Mouse (Mus musculus) lung, postnatal 0 days (tissue): ENCODE measurements around the gene Tpcn1. TPM values are rescaled to one million over a fixed set of nuclear protein-coding genes. Genes with fewer than 3 reads are reported as not detected.

Experiments used
- ATAC-seq: fragments of 200-750 bp; cut with Nextera tagmentation; 2 replicates; pipeline ENCODE4 v1.8.0; 2017; ENCODE audit warnings: moderate library complexity
- DNase-seq: peaks from one replicate; pipeline ENCODE4 v3.0.0-alpha.2; 2016; ENCODE audit warnings: low spot score
- H3K27ac ChIP-seq: fragments of 300-500 bp; sonication (generic); 2 replicates; pipeline ENCODE4 v1.5.1; 2014; ENCODE audit warnings: antibody characterized with exemption, mild to moderate bottlenecking, low read length, mixed read lengths
- H3K27me3 ChIP-seq: fragments of 300-500 bp; sonication (generic); replicated peaks from 2 replicates; pipeline ENCODE4 v1.6.1; 2014; ENCODE audit warnings: low read length, mixed read lengths; ENCODE audit not compliant: insufficient read depth
- H3K36me3 ChIP-seq: fragments of 300-500 bp; sonication (generic); 2 replicates; pipeline ENCODE4 v1.6.1; 2014; ENCODE audit warnings: low read length, mixed read lengths; ENCODE audit not compliant: insufficient read depth
- H3K4me1 ChIP-seq: fragments of 300-500 bp; sonication (generic); 2 replicates; pipeline ENCODE4 v1.6.1; 2014; ENCODE audit warnings: antibody characterized with exemption, low read depth, low read length, mixed read lengths; ENCODE audit not compliant: insufficient read depth
- H3K4me2 ChIP-seq: fragments of 300-500 bp; sonication (generic); replicated peaks from 2 replicates; pipeline ENCODE4 v1.6.1; 2014; ENCODE audit warnings: low read depth, mild to moderate bottlenecking, low read length, moderate library complexity, mixed read lengths
- H3K4me3 ChIP-seq: fragments of 300-500 bp; sonication (generic); 2 replicates; pipeline ENCODE4 v1.5.1; 2014; ENCODE audit warnings: low read depth, low read length
- H3K9ac ChIP-seq: fragments of 300-500 bp; sonication (generic); replicated peaks from 2 replicates; pipeline ENCODE4 v1.6.1; 2014; ENCODE audit warnings: low read depth, mild to moderate bottlenecking
- H3K9me3 ChIP-seq: fragments of 300-500 bp; sonication (generic); 2 replicates; pipeline ENCODE4 v1.6.1; 2016; ENCODE audit warnings: low read length, mixed read lengths
- CTCF ChIP-seq: IDR thresholded peaks from 2 replicates; pipeline ENCODE4 v1.5.1; 2016; ENCODE audit warnings: antibody characterized with exemption, mild to moderate bottlenecking
- EP300 ChIP-seq: IDR thresholded peaks from 2 replicates; pipeline ENCODE4 v1.6.1; 2016; ENCODE audit warnings: antibody characterized with exemption, mild to moderate bottlenecking, control low read depth
- WGBS: fragments of 180-500 bp; shearing (Covaris S2); extraction: QIAGEN DNeasy Blood & Tissue Kit; methylation state at CpG from one replicate; pipeline ENCODE4 v1.1.7; 2014; 5-methylcytosine and 5-hydroxymethylcytosine counted together
- polyA plus RNA-seq: library from polyadenylated mRNA; unstranded; fragments of >200 nt; fragmentation: Nextera tagmentation; extraction: Ambion mirVana; gene quantifications from 2 replicates; pipeline ENCODE4 v1.2.1, GENCODE M21; 2015

Tpcn1 gene
- polyA plus RNA-seq, 1 experiment from 2014 or later = 17.5 TPM

DNA sequence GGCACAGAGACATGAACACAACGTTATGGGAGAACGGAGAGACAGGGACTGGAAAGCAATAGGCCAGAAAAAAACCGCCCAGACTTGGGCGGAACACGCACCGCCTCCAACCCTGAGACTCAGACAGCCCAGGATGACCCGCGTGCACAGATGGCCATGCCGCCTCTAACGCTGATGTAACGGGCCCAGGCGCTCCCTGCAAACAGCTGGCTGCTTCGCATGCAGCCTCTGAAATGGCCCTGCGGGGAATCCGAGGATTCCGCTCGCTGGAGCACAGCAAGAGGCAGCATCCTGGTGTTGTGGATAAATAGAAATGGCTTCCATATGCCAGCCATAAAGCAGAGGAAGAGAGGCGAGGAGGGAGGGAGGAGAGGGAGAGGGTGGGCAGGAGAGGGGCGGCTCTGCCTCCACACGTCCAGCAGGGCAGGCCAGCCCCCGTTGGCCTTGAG lies 21.2 kb downstream of the Tpcn1 start:
- no peak overlapping the region for H3K4me2 ChIP-seq
- no peaks in the 10 kb centered on the region for H3K9me3 ChIP-seq
- no peak for TF ChIP-seq CTCF
- TF ChIP-seq EP300 = no peak
- peak overlapping the region; percentile 51; the same call in 1 of the 2 replicates for H3K27ac ChIP-seq
- H3K36me3 ChIP-seq = no peaks in the 10 kb centered on the region
- no peak overlapping the region for H3K4me3 ChIP-seq
- no peaks in the 10 kb centered on the region for H3K27me3 ChIP-seq
- DNase-seq (peak; percentile 77), ATAC-seq (peak; percentile 48)
- no peak overlapping the region for H3K9ac ChIP-seq
- peaks cover 24% of the 10 kb centered on the region for H3K4me1 ChIP-seq
- 53% methylated on average over 21 of the region's 21 CpGs for WGBS

DNA sequence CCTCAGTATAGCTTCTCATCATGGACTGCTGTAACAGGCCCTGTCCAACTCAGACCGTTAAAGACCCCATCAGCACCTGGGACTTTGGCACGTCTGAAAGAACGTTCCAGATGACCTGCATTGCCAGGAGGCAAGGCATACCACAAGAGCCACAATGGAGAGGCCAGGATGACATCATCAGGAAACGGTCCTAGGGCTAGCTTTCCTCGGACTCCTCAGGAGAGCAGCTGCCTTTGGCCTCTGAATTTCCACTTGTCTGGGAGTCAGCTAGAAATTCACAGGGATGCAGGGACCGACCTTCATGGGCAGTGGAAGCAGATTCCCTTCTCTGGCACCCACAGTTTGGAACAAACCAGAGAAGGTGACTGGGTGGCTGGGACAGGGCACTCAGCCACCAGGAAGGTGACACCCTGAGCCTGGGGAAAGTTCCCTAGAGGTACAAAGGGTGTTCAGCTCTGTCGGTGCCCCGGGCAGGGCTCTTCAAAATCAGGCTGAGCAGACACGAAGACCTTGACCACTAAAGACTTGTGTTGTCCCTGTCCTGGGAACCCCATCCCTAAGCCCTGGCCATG lies 21.7 kb downstream of the Tpcn1 start:
- ATAC-seq = 0 out of 2 replicates have a peak, but pooled peaks have one; percentile 20
- Histone ChIP-seq H3K9ac (no peak overlapping the region), H3K27ac (peak overlapping the region; percentile 51), H3K27me3 (no peaks in the 10 kb centered on the region), H3K4me2 (no peak overlapping the region), H3K9me3 (no peaks in the 10 kb centered on the region), H3K36me3 (no peaks in the 10 kb centered on the region), H3K4me3 (no peak overlapping the region), H3K4me1 (peaks cover 24% of the 10 kb centered on the region)
- peak; percentile 48 for DNase-seq
- TF ChIP-seq CTCF (no peak), EP300 (no peak)
- WGBS = 38% methylated on average over 9 of the region's 9 CpGs

DNA sequence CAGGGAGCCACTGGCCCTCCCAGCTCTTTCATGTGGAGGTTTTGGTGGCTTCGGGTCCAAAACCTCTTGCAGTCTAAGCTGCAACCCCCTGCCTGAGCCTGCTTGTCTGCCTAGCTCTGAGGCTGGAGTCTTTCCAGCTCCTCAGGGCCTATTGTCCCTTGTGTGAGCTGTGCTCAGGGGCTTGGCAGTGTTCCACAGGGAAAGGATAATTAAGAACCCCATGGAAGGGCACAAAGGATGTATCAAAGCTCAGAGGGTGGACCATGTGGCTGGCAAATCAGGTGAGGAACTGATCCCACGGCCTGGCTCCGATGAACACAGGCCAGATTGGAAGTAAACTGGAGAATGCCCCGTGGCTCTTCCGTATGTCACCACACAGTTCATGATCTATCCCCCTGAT lies 22.4 kb downstream of the Tpcn1 start:
- ATAC-seq (no peak), DNase-seq (no peak)
- H3K4me3 ChIP-seq = no peak overlapping the region
- H3K9ac ChIP-seq = no peak overlapping the region
- H3K9me3 ChIP-seq = no peaks in the 10 kb centered on the region
- H3K4me1 ChIP-seq = peaks cover 25% of the 10 kb centered on the region
- 43% methylated on average over 5 of the region's 5 CpGs for WGBS
- no peak overlapping the region for H3K4me2 ChIP-seq
- H3K27ac ChIP-seq = no peak overlapping the region
- TF ChIP-seq EP300 (no peak), CTCF (no peak)
- H3K36me3 ChIP-seq = no peaks in the 10 kb centered on the region
- no peaks in the 10 kb centered on the region for H3K27me3 ChIP-seq

DNA sequence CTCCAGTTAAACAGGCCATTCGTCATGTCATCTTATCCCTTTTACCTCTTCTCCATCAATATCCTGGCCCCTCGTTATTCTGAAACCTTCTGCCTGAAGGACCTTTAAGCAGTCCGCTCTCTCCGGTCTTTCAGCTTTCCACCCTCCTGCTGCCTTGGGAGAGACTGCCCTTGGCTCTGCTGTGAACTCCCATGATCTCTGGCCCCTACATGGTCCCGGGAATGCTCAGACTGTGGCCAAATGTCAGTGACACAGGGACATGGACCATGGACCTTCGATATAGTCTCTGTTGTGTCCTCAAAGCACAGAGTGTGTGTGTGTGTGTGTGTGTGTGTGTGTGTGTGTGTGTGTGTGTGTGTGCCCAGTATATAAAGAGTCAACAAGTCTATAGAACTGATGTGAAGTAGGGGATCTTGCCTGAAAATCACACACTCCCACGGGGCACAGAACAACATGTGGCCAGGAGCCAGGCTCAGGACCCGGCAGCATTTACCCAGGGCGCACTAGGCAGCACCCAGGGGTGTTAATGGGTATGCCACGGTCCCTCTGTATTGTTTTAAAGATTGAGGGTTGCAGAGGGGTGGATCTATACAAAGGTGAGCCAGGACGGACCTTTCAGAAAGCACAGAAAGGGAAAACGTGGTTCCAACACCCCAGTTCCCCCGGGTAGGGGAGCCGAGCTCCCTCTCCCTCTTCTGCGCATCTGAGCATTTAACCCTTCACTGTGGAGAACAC lies 23.1 kb downstream of the Tpcn1 start:
- Histone ChIP-seq H3K4me2 (no peak overlapping the region), H3K9ac (no peak overlapping the region), H3K27ac (no peak overlapping the region), H3K27me3 (no peaks in the 10 kb centered on the region), H3K9me3 (no peaks in the 10 kb centered on the region), H3K4me3 (no peak overlapping the region), H3K4me1 (peaks cover 29% of the 10 kb centered on the region), H3K36me3 (no peaks in the 10 kb centered on the region)
- no peak for ATAC-seq
- TF ChIP-seq CTCF (no peak), EP300 (no peak)
- WGBS = 46% methylated on average over 14 of the region's 15 CpGs
- DNase-seq = no peak

DNA sequence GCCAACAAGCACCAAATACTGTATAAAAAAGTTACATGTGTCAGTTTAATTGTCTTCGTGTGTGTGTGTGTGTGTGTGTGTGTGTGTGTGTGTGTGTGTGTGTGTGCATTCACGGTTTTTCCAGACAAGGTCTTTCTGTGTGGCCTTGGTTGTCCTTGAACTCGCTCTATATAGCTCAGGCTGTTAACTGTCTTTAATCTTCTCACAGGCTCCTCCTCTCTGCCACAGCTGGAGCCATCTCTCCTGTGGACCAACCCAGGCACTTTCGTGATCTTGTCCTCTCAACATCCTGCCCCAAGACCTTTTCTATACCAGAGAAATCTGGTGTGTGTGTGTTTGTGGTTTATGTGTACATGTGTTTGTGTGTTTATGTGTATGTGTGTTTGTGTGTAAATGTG lies 24.6 kb downstream of the Tpcn1 start:
- no peak overlapping the region for H3K4me3 ChIP-seq
- H3K27me3 ChIP-seq = no peaks in the 10 kb centered on the region
- H3K36me3 ChIP-seq = no peaks in the 10 kb centered on the region
- WGBS = 29% methylated on average over 4 of the region's 4 CpGs
- ATAC-seq (no peak), DNase-seq (no peak)
- H3K27ac ChIP-seq = no peak overlapping the region; the same call in 1 of the 2 replicates
- H3K9ac ChIP-seq = no peak overlapping the region
- no peak overlapping the region for H3K4me2 ChIP-seq
- no peak for TF ChIP-seq CTCF
- no peak for TF ChIP-seq EP300
- H3K4me1 ChIP-seq = peaks cover 27% of the 10 kb centered on the region; the same call in 1 of the 2 replicates
- no peaks in the 10 kb centered on the region for H3K9me3 ChIP-seq

DNA sequence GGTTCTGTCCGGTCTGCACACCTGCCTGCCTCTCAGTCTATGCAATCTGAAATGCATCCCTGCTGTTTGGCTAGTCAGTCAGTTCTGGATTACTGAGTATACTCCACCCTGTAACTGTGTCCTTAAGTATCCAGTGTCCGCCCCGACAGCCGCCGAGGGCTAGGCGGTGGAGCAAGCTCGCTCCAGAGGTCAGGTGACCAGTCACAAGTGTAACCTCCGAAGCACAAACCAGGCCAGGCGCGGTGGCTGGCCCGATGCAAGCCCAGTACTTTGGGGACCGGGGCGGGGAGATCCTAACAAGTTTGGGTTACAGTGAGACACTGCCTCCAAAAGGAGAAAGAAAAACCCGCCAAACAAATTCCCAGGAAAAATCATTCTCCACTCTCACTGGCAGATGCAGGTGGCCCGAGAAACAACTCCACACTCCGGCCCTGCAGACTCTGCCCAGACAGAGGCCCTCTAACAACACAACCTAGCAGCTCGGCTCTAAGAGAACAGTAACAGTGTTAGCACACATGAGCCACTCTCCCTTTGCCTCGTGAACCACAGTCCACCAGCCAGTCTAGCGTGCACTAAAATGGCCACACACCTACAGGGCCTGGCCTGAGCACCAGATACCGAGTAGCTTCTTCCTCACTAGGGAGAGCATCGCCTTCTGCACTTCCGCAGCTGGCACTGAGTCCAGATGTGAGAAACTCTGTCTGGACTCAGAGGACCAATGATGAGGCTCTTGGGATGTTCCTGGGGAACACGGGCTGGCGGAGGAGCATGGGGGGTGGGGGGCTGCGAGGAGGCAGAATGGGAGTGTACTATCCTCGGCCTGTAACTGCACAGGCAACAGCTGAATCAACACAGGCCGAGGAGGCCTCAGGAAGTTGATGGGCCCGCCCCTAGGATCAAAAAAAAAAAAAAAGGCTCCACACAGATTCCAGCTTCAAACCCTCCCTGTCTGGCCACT lies 25.2 kb downstream of the Tpcn1 start:
- no peak overlapping the region for H3K4me2 ChIP-seq
- H3K36me3 ChIP-seq = no peaks in the 10 kb centered on the region
- ATAC-seq (peak; percentile 68), DNase-seq (peak; percentile 71)
- peak overlapping the region; percentile 39 for H3K27ac ChIP-seq
- H3K27me3 ChIP-seq = no peaks in the 10 kb centered on the region
- no peaks in the 10 kb centered on the region for H3K9me3 ChIP-seq
- WGBS = 26% methylated on average over 28 of the region's 28 CpGs
- no peak overlapping the region for H3K9ac ChIP-seq
- TF ChIP-seq EP300 (no peak), CTCF (no peak)
- no peak overlapping the region for H3K4me3 ChIP-seq
- H3K4me1 ChIP-seq = peaks cover 27% of the 10 kb centered on the region; the same call in 1 of the 2 replicates
